Mouse (Mus musculus): Measurements from ENCODE around the gene Ttc16. TPM values are rescaled to one million over a fixed set of nuclear protein-coding genes. Genes with fewer than 3 reads are reported as not detected.

Ttc16 gene
- polyA plus RNA-seq, 1 experiment: 1.6 TPM

DNA sequence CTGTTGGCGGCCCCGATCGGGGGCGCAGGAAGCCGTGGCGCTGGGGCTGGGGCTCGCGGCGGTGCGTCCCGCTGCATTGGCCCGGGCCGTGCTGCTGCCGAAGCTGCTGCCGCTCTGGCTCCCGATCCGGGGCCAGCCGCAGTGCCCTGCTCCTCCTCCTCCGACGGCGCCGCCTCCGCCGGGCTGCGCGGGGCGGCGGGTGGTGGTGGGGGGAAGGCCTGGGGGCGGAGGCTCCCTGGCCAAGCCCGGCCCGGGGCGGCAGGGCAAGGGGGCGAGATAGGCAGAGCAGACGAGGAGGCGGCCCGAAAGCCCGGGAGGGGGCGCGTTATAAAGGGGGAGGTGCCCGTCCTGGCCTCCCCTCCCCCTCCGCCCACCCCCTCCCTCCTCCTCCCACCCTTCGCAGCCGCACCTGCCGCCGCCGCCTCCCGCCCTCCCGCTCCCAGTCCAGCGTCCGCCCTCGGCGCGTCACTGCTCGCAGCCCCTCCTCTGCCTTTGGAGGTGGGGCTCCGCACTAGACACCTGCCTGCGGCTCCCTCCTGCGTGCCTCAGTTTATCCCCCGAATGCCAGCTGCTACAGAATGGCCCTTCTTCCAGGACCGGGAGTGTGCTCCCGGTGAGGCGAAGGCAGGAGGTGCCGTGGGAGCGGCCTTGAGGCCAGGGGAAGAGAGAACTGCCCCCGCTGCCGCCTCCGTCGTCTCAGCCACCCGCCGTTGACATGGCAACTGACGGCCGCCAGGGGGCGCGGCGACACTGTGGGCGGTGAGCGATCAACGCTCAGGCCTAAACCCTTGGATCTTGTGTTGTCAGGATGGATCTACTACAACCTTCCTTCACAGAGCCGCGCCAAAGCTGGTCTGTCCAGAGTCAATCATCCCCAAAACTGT, 62.3 kb downstream of the Ttc16 start, which contains the start of gene Cdk9:
TSS of gene Cdk9 (minus strand) at position 143 of the 884 bp plus-strand sequence.
- TF ChIP-seq POLR2A (IDR thresholded peaks at IDR 0.05; ENCODE audit: borderline replicate concordance, extremely low read depth, insufficient read depth, insufficient read length, poor library complexity, severe bottlenecking): no peak; the same call in none of the 2 replicates
- TF ChIP-seq CTCF (IDR thresholded peaks at IDR 0.05; ENCODE audit: borderline replicate concordance, extremely low read depth, insufficient read depth, insufficient read length): peak; percentile 99
- peak; percentile 96 for DNase-seq (ENCODE audit: low read depth)

DNA sequence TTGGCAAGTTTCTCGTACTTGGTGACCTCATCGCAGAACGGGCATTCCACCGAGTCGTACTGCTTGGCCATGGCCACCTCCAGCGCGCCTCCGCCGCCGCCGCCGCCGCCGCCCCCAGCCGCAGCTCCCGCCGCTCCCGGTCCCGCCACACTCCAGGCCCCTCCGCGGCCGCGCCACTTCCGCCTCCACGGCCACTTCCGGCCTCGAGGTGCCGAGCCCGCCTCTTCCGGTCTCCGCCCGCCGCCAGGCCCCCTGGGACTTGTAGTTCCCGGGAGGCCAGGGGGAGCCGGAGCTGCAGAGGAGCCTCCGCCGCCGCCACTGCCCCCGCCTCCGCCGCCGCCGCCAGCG, 62.9 kb downstream of the Ttc16 start:
- peak; percentile 97 for DNase-seq (ENCODE audit: low read depth)
- TF ChIP-seq POLR2A (IDR thresholded peaks at IDR 0.05; ENCODE audit: borderline replicate concordance, extremely low read depth, insufficient read depth, insufficient read length, poor library complexity, severe bottlenecking) (peak; percentile 62; the same call in 1 of the 2 replicates), CTCF (IDR thresholded peaks at IDR 0.05; ENCODE audit: borderline replicate concordance, extremely low read depth, insufficient read depth, insufficient read length) (no peak)

GRCm38 (mm10) chr2:32712108-32712551, 63.3 kb downstream of the Ttc16 start:
- peak; percentile 37 for DNase-seq (ENCODE audit: low read depth)
- TF ChIP-seq POLR2A (IDR thresholded peaks at IDR 0.05; ENCODE audit: borderline replicate concordance, extremely low read depth, insufficient read depth, insufficient read length, poor library complexity, severe bottlenecking): no peak
- TF ChIP-seq CTCF (IDR thresholded peaks at IDR 0.05; ENCODE audit: borderline replicate concordance, extremely low read depth, insufficient read depth, insufficient read length): no peak

DNA sequence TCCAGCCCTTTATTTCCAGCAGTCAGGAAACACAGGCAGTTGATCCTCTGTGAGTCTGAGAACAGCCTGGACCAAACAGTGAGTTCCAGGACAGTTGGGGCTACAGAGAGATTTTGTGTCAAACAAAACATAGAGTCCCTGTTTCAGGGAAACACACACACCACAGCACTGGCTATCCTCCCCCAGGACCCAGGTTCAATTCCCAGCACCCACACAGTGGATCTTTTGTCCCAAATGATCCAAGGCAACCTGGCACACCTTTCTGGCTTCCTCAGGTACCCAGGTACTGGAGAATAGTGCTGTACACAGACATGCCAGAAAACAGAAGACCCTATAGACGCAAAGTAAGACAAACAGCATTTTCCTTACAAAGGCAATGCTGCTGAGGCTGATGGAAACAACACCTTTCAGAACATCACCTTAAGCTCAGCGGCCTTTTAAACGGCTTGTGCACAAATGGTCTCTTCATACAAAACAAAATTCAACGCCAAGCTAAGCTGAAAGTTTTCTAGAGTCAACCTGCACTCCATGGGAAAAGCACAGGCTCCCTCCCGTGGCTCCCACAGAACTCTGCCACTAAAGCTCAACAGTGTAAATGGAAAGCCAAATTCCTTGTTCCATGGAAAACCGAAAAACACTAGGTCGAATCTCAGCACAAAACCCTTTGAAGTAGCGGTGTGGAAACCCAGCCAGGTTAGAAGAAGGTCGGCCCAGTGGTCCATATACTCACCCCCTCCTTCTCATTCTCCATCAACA, 64.0 kb downstream of the Ttc16 start:
- no peak for TF ChIP-seq CTCF (IDR thresholded peaks at IDR 0.05; ENCODE audit: borderline replicate concordance, extremely low read depth, insufficient read depth, insufficient read length)
- no peak for TF ChIP-seq POLR2A (IDR thresholded peaks at IDR 0.05; ENCODE audit: borderline replicate concordance, extremely low read depth, insufficient read depth, insufficient read length, poor library complexity, severe bottlenecking)
- DNase-seq (ENCODE audit: low read depth): no peak

GRCm38 (mm10) chr2:32710425-32710824, 65.0 kb downstream of the Ttc16 start:
- TF ChIP-seq POLR2A (IDR thresholded peaks at IDR 0.05; ENCODE audit: borderline replicate concordance, extremely low read depth, insufficient read depth, insufficient read length, poor library complexity, severe bottlenecking): no peak
- TF ChIP-seq CTCF (IDR thresholded peaks at IDR 0.05; ENCODE audit: borderline replicate concordance, extremely low read depth, insufficient read depth, insufficient read length): no peak
- no peak for DNase-seq (ENCODE audit: low read depth)

GRCm38 (mm10) chr2:32709521-32710137, 65.8 kb downstream of the Ttc16 start:
- no peak for DNase-seq (ENCODE audit: low read depth)
- TF ChIP-seq CTCF (IDR thresholded peaks at IDR 0.05; ENCODE audit: borderline replicate concordance, extremely low read depth, insufficient read depth, insufficient read length) (no peak), POLR2A (IDR thresholded peaks at IDR 0.05; ENCODE audit: borderline replicate concordance, extremely low read depth, insufficient read depth, insufficient read length, poor library complexity, severe bottlenecking) (no peak)

DNA sequence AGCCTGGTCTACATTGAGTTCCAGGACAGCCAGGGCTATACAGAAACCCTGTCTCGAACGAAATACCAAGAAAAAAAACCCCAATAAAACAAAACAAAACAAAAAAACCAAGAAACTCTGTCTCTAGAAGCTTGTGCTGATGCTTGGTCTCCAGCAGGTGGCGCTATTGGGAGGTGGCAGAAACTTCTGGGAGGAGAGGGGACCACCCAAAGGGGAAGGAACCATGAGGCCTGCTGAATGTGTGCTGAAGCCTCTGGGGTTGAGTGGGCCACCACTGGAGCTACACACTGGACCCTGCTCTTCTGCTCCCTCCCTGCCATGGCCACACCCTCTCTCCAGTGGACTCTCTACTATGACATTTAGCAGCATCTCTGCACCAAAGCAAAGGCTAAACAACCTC, 66.8 kb downstream of the Ttc16 start:
- peak; percentile 80 for DNase-seq (ENCODE audit: low read depth)
- no peak for TF ChIP-seq POLR2A (IDR thresholded peaks at IDR 0.05; ENCODE audit: borderline replicate concordance, extremely low read depth, insufficient read depth, insufficient read length, poor library complexity, severe bottlenecking)
- TF ChIP-seq CTCF (IDR thresholded peaks at IDR 0.05; ENCODE audit: borderline replicate concordance, extremely low read depth, insufficient read depth, insufficient read length): peak; percentile 88

Other genes with a start within 250 kb of the Ttc16 start
- gene Fam102a, start 240.3 kb downstream of the Ttc16 start, polyA plus RNA-seq (2012; rRNA removed): 7.7 and 12.9 TPM in 2 replicates
- gene Dpm2, start 204.8 kb downstream of the Ttc16 start, polyA plus RNA-seq (2012; rRNA removed): 155 and 212 TPM in 2 replicates
- gene Pip5kl1, start 200.8 kb downstream of the Ttc16 start, polyA plus RNA-seq (2012; rRNA removed): 13.2 and 16.0 TPM in 2 replicates
- 0.26 and 0.33 TPM in 2 replicates for gene 9430097D07Rik, start 199.9 kb downstream of the Ttc16 start, polyA plus RNA-seq (2012; rRNA removed)
- 21.7 and 23.9 TPM in 2 replicates for gene St6galnac4, start 188.5 kb downstream of the Ttc16 start, polyA plus RNA-seq (2012; rRNA removed)
- 16.2 and 22.6 TPM in 2 replicates for gene St6galnac6, start 175.9 kb downstream of the Ttc16 start, polyA plus RNA-seq (2012; rRNA removed)
- 31.0 and 41.5 TPM in 2 replicates for gene Ak1, start 153.9 kb downstream of the Ttc16 start, polyA plus RNA-seq (2012; rRNA removed)
- gene Eng, start 129.0 kb downstream of the Ttc16 start, polyA plus RNA-seq (2012; rRNA removed): 27.1 and 38.0 TPM in 2 replicates
- gene Fpgs, start 71.5 kb downstream of the Ttc16 start, polyA plus RNA-seq (2012; rRNA removed): 33.7 and 45.7 TPM in 2 replicates
- gene Cdk9, start 62.6 kb downstream of the Ttc16 start, polyA plus RNA-seq (2012; rRNA removed): 197 and 278 TPM in 2 replicates
- 47.8 and 60.6 TPM in 2 replicates for gene Sh2d3c, start 54.6 kb downstream of the Ttc16 start, polyA plus RNA-seq (2012; rRNA removed)
- gene 6330409D20Rik, start 34.6 kb downstream of the Ttc16 start, polyA plus RNA-seq (2012; rRNA removed): 4.4 and 4.8 TPM in 2 replicates
- 60.6 and 96.6 TPM in 2 replicates for gene Tor2a, start 18.4 kb downstream of the Ttc16 start, polyA plus RNA-seq (2012; rRNA removed)
- 7.1 and 8.7 TPM in 2 replicates for gene Ptrh1, start 153 bp upstream of the Ttc16 start, polyA plus RNA-seq (2012; rRNA removed)
- 0.71 and 0.86 TPM in 2 replicates for gene Cfap157, start 8.8 kb upstream of the Ttc16 start, polyA plus RNA-seq (2012; rRNA removed)
- 170 and 238 TPM in 2 replicates for gene Stxbp1, start 71.6 kb upstream of the Ttc16 start, polyA plus RNA-seq (2012; rRNA removed)
- 40.2 and 47.0 TPM in 2 replicates for gene Fam129b, start 100.5 kb upstream of the Ttc16 start, polyA plus RNA-seq (2012; rRNA removed)
- gene Rpl12, start 185.9 kb upstream of the Ttc16 start, polyA plus RNA-seq (2012; rRNA removed): 554 and 748 TPM in 2 replicates
- gene Lrsam1, start 186.0 kb upstream of the Ttc16 start, polyA plus RNA-seq (2012; rRNA removed): 28.4 and 31.8 TPM in 2 replicates
- 26.9 and 40.6 TPM in 2 replicates for gene Slc2a8, start 206.4 kb upstream of the Ttc16 start, polyA plus RNA-seq (2012; rRNA removed)

Measured in brain, embryonic 14.5 days (tissue).